Mouse (Mus musculus) heart, postnatal 10 days (tissue): ENCODE data around the gene Il1rl1. TPM values are rescaled to one million over a fixed set of nuclear protein-coding genes. Genes with fewer than 3 reads are reported as not detected.

Experiments
- total RNA-seq, 2 experiments: library from RNA; stranded (reverse); gene quantifications; 2 replicates each; pipeline ENCODE4 v1.2.3; 2021

Gene Il1rl1
- total RNA-seq, 2 experiments from 2014 or later: 0.60 to 1.4 TPM

Other genes with a start within 250 kb of the Il1rl1 start
- gene Il1r1, start 204.5 kb upstream of the Il1rl1 start, total RNA-seq: 1 to 10 TPM; 7.5 to 7.9 TPM
- 1 to 10 TPM; 5.5 to 7.0 TPM for gene Il1rl2, start 105.0 kb upstream of the Il1rl1 start, total RNA-seq
- gene Il18r1, start 36.0 kb downstream of the Il1rl1 start, total RNA-seq: 1 to 10 TPM; 1.7 to 1.9 TPM
- under 1 TPM; 0.10 to 0.17 TPM for gene Il18rap, start 85.8 kb downstream of the Il1rl1 start, total RNA-seq
- gene Slc9a4, start 150.5 kb downstream of the Il1rl1 start, total RNA-seq: not detected